Mouse (Mus musculus): ENCODE data around the gene Bbof1.

The Bbof1 gene

DNA sequence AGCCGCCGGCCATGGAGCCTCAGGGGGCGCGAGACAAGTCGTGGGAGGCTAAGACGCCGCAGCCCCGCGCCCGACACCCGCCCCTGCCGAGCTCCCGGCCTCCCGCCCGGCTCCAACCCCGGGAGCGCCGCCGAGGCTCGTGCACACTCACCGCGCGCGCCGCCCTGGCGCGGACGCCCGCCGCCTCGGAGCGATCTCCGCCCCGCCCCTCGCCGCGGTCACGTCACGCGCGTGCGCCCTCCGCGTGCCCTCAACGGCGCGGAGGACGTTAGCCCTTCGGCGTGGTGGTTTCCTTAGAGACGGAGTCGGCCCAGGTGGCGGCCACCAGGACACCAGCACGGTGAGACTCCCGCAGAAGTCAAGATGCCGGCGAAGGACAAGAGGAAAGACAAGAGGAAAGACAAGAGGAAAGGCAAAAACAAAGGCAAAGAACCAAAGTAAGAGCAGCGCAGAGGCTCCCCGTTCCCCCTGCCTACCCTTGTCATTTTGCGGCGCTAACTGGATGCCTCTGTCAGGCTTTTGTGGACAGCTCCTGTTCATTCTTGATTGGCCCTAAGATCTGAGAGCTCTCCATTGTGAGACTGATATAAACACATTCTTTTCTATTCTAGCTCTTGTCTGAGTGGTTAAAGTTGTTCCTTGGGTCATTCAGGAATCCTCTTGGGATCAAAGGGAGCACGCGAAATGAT is at the start of gene Bbof1, which contains the start of gene Entpd5:
Bbof1 (plus strand) TSS at position 253 of the 689 bp plus-strand sequence.
Entpd5 (minus strand) TSS at position 211 of the 689 bp plus-strand sequence.
- DNase-seq, result peak; percentile 89

DNA sequence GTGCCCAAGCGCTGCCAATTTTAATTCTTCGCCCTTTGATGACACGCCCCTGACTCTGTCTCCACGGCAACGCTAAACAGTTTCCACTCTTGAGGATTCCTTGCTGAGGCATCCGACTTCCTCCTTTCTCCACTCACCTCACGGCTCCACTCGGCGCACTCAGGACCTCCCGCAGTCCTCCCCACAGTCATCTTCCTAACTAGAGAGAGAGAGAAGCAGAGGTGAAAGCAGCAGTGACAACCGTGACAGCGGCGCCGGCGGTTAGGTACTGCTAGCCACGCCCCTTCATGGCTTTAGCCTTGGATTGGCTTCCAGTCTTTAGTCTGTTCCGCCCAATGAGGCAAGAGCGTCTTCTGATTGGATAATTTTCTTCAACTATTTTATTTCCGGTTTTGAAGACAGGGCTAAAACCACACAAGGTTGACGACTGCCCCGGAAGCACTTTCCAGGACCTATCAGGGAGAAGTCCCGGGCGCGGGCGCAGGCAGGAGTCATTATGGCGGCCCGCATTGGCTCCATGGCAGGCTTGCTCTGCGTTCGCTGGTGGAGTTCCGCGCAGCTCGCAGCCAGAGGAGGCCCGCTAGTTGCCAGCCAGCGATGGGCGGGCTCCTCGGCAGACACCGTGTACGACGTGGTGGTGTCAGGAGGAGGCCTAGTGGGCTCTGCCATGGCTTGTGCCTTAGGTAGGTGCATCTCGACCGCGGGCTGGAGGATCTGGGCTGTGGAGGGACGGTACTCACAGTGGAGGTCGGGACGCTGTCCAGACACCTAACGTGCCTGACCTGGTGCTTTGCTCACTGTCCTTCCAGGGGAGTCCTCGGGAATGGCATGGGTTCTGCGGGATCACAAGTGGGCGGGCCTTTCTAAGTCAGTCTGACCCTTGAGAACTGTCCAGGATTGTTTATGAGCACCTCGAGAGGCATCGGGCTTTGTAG is 47.0 kb upstream of the Bbof1 start, which contains the start of the genes Coq6 and Fam161b:
Coq6 (plus strand) TSS at position 103 of the 935 bp plus-strand sequence.
Fam161b (minus strand) TSS at position 279 of the 935 bp plus-strand sequence.
- DNase-seq, result peak; percentile 98

DNA sequence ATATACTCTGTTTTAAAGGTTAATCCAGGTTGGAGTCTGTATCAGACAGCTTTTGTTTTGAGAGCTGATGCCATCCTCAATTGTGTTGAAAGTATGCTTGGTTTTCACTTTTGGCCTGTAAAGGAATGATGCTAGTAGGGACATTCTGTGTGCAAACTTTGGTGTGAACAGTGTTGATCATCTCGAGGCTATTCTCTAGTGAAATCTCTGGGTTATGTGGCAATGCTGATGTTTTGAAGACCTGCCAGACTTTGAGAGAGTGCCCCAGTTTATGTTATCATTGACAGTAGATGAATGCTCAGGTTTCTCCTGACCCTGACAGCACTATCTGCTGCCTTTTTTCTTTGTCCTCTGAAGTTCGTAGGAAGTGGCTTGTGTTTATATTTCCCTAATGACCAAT is 46.0 kb upstream of the Bbof1 start:
- no peak for DNase-seq

DNA sequence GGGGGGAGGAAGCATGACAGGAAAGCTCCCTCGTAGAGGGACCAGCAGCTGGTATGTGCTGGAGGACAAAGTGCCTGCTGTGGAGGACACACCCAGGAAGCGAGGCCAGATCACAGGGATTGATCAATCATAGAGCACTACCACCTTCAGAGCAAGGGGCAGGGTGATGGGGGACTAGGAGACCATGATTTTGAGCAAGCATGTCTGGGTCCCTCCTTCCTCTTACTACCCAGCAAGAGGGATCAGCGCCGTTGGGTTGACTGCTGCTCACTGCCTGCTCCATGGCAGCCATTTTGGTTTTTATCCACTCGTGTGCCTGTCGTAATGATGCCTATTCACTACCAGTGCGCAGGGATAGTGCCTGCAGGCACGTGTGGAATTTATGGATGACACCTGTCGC is 44.6 kb upstream of the Bbof1 start:
- no peak for DNase-seq

DNA sequence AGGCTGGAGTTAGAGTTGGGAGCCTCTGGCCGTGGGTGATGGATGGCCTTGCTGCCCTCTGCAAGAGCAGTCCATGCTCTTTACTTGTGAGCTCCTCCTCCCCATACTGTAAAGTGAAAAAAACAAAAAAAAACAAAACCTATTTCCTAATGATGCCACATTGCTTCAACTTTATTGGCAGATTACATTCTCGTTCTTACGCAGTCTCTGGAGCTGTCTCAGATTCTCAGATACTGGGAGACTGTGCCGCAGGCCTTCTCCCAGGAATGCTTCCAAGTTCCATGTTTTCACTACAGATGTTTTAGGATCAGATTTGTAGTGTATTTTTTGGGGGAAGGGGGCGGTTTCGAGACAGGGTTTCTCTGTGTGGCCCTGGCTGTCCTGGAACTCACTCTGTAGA is 43.7 kb upstream of the Bbof1 start:
- no peak for DNase-seq

DNA sequence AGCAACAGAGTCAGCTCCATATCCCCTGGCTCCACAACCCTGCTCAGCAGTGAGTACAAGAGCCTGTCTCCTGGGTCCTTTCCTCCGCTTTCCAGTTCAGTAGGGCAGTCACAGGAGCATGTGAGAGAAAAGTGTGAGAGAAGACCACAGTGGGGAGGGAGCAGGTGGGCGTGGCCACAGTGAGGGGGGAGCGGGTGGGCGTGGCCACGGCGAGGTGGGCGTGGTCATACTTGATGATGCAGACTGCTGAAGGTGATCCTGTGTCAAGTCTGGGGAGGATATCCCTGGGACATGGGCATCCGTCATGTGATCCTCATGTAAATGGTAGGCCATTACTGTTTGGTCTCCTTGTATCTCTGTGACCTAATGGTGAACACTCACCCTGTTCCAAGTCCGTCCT is 41.9 kb upstream of the Bbof1 start:
- DNase-seq, result no peak

DNA sequence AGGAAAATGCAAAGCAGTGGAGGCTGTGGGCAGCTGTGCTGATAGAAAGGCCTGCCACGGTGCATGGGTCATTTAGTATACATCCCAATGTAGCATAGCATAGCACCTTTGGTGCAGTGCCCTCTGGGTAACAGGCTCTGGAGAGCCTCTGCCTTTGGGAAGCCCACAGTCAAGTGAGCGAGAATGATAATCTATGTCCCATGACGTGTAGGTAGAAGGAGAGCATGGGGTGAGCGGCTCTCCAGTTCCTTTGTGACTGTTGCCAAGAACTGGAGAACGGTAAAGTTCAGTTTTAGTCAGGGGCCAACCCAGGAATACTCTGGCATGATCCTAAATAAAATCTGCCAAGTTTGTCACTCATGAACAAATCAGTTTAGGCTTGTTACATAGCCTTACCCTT is 37.2 kb upstream of the Bbof1 start:
- no peak for DNase-seq

DNA sequence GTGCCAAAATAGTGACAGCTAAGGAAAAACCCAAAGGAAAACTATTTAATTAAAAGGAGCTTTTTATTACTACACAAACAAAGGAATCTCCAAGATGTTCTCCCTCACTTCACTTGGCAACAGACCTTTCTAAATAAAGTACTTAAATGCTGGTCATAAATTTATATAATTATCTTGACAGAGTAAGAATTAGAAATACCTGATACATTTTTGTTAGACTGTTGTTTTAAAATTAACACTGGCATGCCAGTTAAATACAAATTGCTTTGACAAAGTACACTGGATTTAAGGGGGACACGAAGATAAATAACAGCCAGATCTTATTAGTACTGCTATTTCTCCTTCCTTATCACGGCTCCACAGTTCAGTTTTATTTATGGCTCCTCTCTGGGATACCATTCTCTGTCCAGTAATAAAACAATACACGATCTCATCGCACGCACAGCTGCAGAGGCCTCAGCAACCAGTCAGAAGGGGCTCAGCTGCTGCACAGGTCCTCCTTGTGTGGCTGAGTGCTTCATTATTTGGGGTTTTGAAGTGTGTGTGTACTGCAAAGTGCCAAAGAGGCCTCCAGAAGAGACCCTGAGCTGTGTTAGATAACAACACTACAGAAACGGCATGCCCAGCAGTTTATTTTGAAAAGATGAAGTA is 34.9 kb upstream of the Bbof1 start:
- no peak for DNase-seq

DNA sequence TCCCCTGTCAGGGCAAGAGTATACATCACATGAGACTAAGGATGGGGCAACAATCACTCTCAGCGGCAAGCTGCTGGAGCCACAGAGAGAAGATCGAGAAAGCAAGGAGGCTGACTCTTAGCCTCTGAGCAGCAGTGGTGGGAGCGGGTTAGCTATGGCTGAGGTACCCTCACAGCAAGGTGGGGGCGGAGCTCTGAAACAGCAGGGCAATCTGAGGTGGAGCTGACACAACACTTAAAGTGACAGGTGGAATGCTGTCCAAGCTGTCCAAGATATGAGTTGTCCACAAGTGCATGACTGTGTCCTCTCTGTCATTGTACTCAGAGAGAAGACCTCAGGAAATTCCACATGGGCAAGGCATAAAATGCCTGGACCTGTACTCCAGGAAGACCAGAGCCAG is 26.5 kb upstream of the Bbof1 start:
- DNase-seq, result no peak

DNA sequence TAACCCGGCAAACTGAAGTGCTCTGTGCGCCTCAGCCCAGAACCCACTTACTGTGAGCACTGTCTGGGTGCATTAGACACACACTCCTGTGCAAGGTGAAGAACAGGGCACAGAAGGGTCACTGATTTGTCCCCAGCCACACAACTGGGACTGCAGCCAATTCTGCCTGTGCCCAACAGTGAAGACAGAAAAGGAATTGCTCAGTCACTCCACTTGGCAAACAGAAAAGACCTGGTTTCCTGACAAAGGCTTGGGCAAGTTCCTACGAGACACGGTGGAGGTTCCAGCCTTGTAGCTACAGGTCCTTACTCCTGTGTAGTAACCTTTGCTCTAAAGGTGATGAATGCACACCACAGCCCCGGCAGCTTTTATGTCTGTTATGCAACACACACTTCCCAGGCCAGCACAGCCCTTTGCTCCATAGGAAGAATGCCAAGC is 24.2 kb upstream of the Bbof1 start:
- peak; percentile 95 for DNase-seq

DNA sequence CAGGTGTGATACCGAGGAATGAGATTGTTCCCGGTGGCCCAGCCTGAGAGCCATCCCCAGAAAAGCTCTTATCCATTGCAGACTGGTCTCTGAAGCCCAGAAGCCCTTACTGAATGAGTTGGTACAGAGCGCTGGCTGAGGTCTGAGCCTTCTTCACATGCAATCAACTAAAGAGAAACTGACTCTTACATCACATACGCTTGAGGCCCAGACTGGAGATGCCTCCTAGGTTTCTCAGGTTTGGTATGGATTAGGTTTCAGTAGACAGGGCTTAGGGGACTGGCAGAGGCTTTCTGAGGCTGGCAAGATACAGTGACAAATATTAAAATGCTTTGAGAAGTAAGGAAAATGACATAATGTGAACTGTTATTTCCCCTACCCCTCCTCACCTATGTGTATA is 23.5 kb upstream of the Bbof1 start:
- no peak for DNase-seq

DNA sequence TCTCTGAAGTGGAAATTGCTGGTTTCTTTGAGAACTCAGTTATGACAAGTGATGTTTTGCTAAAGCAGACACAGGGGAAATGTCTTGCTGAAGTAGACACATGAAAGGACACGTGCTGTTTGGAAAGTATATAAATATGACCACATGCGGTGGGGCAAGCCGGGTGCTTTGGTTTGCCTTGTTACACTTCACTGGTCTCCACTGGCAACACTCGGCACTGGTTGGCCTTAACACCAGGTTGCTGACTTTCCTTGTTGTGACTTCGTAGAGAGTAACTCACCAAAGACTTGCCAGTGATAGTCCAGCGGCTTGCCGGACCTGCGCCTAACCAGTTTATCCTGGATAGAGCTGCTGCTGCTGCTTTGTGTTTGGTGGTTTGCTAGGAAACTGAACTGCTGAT is 20.8 kb upstream of the Bbof1 start:
- peak; percentile 75 for DNase-seq

DNA sequence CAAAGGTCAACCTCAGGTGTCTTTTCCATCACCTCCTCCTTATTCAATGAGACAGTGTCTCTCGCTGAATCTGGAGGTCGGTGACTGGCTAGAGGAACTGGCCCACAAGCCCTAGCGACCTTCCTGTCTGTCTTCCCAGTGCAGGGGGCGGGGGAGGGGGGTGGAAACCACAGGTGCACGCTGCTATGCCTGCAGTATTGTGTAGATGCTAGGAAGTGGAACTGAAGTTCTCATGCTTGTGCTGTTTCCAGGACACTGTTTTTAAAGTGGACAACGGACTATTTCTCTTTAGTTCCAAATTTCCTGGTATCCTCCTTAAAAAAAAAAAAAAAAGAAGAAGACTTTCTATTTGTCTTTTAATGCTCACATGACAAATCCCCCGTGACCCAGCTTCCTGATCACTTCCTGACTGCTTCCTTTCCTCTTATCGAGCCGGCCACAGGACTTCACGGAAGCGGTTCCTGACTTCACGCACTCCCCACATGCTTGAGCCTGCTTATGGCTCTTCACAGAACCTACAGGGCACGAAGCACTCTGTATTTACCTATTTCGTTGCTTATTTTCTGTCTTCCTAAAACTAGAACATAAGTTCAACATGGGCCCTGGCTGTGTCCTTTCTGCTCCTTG is 20.0 kb upstream of the Bbof1 start:
- DNase-seq, result peak; percentile 45

DNA sequence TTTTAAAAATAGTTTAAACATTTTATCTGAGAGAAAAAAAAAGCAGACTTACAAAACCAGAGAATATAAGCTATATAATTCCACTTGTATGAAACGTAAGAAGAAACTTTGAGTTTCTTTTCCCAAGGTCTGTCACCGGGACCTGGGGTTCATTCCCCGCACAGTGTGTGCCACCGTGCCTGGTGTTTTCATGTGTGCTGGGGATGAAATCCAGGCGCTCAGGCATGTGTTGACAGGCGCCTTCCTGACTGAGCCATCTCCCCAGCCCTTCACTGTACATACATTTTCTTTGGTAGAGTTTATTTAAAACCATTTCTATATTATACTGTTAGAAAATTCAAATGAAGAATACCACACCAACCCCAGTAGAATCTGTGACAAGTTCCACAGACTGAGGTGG is 18.5 kb upstream of the Bbof1 start:
- DNase-seq, result no peak

DNA sequence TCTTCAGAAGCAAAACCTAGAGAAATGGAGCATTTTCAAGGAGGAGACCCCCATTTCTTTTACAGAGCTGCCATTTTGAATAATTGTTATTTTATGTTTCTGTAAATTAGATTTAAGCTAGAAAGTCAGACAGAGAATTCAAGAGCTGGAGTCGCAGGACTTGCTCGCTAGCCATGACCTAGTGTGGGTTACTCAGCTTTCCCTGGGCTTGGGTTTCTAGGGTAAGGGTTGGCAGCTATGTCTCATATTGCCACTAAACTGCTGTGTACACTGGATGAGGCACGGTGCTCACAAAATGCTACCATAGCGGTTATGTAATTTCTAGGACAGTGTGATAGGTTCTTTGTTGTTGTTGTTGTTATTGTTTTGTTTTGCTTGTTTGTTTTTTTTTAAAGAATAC is 16.2 kb upstream of the Bbof1 start:
- no peak for DNase-seq

DNA sequence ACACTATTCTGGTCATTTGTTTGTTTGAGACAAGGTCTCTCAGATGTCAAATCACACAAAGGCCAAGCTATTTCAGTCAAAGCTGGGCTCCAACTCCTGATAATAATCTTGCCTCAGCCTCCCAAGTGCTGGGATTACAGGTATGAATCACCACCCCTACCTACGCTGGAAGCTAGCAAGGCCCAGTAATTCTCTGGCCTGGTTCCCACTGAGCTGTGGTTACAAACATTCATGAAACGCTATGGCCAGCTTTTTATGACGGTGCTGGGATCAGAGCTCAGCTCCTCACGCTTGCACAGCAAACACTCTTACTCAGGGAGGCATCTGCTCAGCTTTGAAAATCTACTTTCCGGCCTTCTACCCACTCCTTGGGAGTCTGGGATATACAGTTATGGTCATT is 15.0 kb upstream of the Bbof1 start:
- no peak for DNase-seq

DNA sequence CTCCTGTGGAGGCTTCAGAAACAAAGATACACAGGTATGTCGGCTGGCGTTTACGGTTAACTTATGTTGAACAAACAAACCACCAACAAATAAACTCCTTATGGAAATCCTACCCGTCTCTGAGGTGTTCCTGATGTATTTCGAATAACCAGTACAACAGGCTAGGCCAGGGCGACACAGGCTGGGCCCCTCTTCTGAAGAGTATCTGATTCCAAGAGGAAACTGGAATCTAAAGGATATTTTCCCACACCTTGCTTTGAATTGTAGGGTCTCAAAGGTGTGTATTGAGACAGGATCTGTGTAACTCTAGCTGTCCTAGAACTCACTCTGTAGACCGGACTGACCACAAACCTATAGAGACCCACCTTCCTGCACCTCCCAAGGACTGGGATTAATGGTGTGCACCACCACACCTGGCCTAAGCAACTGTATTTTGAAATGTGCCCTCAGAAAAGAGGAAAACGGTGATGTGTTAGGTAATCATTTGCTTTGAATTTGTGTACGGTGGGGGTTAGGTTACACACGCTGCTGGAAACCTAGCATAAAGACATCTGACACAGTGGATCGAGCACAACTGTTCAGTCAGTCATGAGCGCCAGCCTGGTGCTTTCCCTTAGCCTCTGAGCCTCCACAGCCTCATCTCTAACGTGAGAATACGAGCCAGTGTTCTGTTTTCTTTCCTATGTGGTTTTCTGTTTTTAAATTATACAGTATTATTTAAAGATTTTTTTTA is 11.8 kb upstream of the Bbof1 start:
- DNase-seq, result no peak

DNA sequence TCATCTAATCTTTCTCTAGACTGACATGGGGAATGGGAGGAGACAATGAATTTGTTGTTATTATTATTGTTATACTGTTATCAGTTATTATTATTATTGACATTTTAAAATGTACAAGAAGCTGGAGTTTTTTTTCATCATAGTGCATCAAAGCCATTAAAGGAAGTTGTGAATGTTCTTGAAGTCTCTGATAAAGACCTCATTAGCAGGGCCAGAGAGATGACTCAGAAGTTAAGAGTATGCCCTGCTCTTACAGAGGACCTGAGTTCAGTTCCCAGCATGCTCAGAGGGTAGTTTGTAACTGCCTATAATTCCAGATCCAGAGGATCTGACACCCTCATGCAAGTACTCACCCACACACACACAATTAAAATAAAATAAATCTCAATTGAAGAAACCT is 11.2 kb upstream of the Bbof1 start:
- no peak for DNase-seq

DNA sequence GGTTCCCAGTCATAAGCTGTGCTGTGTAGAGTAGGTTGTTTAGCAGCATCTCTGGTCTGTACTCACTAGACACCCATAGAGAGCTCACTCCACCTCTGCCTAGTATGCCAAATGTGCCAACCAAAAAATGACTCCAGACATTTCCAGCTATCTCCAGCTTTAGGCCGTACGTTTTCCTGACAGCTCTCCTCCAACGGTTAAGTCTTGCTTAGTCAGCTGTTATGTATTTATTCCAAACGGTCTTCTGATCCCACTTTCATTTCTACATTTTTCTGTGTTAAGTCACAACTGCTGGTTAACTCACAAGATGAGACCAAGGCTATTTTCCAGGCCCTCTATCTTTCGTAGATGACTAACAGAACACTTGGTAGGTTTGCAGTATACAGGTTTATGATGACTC is 10.2 kb upstream of the Bbof1 start:
- DNase-seq, result no peak

DNA sequence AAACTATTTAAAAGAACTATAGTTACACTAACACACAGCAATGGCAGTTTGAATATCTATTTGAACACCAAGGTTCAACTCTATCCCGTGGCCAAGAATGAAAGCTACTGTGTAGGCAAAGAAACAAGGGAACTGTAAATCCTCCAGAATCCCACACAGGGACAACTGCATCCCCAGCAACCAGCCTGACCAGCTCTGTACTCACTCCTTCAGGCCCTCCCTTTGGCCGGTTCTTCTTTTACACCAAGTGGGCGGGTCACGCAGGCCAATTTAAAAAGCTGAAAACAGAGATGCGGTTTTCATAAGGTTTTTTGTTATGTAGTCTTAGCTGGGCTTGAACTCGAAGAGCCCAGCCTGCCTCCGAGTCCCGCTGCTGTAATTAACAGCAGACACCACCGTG is 9.7 kb upstream of the Bbof1 start:
- no peak for DNase-seq

DNA sequence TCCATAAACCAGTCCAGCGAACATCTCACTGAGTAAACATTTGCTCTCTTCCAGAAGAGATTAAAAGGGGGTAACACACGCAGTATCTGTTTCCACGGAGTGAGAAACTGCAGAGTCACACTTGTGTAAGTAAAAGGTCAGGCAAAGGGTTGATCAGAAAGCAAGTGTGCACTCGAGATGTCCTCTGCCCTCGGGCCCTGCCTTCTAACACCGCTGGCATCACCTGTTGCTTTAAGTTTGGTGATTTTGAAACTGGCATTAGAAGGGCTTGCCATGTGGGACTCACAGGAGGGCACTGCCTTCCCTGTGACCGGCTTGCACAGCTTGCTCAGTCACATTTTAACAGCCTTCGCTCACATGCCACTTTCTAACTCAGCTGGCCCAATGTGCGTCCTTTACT is 9.2 kb upstream of the Bbof1 start:
- DNase-seq, result peak; percentile 79

DNA sequence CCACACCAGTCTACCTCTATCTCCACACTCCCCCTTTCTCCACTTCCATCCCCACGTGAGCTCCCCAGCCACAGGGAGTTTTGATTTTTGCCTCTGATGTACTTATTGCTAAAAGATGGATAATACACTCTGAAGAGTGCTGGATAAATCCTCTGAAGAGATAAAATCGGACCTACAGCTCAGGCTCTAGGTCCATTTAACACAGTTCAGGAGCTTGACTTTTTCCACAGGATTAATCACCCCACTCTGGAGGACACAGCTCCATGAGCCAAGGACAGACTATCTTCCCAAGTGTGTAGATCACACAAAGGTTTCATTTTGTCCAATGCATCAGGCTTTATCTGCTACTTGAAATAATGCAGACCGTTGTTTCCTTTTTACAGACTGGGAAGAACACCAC is 8.8 kb upstream of the Bbof1 start:
- DNase-seq, result no peak
